Mouse (Mus musculus): ENCODE results near the gene Pfkm. TPM values are rescaled to one million over a fixed set of nuclear protein-coding genes. Genes with fewer than 3 reads are reported as not detected.

The Pfkm gene
- polyA plus RNA-seq, 1 experiment from 2014 or later: 97.8 TPM

GRCm38 (mm10) chr15:98153625-98154024, 61.2 kb downstream of the Pfkm start:
- in situ Hi-C loops (cut with MboI; ENCODE audit: low pct_unique_long_range_greater_than_20kb): loop anchor here (5.0 to 25.0 kb wide), 3 partner anchors 61 to 291 kb away; partner anchors contain the start of genes Pfkm and Senp1
- ChIA-PET POLR2A (interaction anchor here (0.6 kb wide), 1 partner anchor 192 kb away, joined by 5 read pairs; no protein-coding TSS in a partner anchor), CTCF (interaction anchor here (1.1 to 1.5 kb wide), 3 partner anchors 39 to 64 kb away, joined by 3 to 5 read pairs (median 3); no protein-coding TSS in a partner anchor)
- peak; percentile 47 for ATAC-seq
- no peaks in the 10 kb centered on the region for H3K27me3 ChIP-seq
- DNase-seq (ENCODE audit: low read depth, low spot score): no peak
- peak; percentile 67 for TF ChIP-seq CTCF (IDR thresholded peaks at IDR 0.05)

GRCm38 (mm10) chr15:98154146-98154545, 61.8 kb downstream of the Pfkm start:
- ATAC-seq (no peak), DNase-seq (ENCODE audit: low read depth, low spot score) (no peak)
- H3K27me3 ChIP-seq: no peaks in the 10 kb centered on the region
- in situ Hi-C loops (cut with MboI; ENCODE audit: low pct_unique_long_range_greater_than_20kb): loop anchor here (5.0 to 25.0 kb wide), 3 partner anchors 62 to 292 kb away; partner anchors contain the start of genes Pfkm and Senp1
- POLR2A ChIA-PET: no interaction called here
- no peak for TF ChIP-seq CTCF (IDR thresholded peaks at IDR 0.05)
- CTCF ChIA-PET: no interaction called here

DNA sequence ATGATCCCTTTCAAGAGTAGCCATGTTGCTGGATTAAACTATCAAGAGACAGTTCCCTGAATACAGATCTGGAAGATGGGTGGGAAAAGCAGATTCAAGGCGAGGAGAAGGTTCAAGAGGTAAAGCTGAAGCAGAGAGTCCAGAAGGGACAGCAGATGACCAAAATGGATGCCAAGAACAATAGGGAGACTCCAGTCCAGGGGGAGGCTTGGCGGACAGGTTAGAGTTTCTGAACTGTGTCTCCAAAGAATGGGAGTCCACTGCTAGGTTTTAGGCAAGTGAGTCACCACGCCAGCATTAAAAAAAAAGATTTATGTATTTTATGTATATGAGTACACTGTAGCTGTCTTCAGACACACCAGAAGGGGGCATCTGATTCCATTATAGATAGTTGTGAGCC, 62.2 kb downstream of the Pfkm start:
- ATAC-seq: no peak
- ChIA-PET CTCF (interaction anchor here (1.5 kb wide), 1 partner anchor 18 kb away, joined by 3 read pairs; no protein-coding TSS in a partner anchor), POLR2A (no interaction called here)

DNA sequence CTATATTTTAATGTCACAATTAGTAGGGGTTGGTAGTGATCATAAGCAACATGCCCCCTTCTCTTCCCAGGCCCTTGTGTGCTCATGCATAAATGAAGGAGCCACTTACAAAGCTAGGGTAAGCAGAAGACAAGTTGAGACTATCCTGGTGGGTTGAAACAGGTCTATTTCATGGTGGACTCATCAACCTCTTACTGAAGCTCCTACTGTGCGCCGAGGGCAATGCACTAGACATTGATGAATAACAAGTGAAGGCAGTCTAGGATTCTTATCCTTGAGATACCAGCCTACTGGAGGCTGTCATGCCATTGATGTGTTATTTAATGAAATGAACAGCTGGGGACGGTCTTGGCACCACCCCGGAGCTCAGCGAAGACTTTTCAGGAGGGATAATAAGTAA, 62.9 kb downstream of the Pfkm start:
- no peak for TF ChIP-seq CTCF (IDR thresholded peaks at IDR 0.05)
- POLR2A ChIA-PET: no interaction called here

More for the DNA sequence above, 62.2 kb downstream of the Pfkm start:
- DNase-seq (ENCODE audit: low read depth, low spot score): no peak
- in situ Hi-C loops (cut with MboI; ENCODE audit: low pct_unique_long_range_greater_than_20kb): loop anchor here (5.0 to 25.0 kb wide), 3 partner anchors 62 to 292 kb away; partner anchors contain the start of genes Pfkm and Senp1
- no peak for TF ChIP-seq CTCF (IDR thresholded peaks at IDR 0.05)
- no peaks in the 10 kb centered on the region for H3K27me3 ChIP-seq

GRCm38 (mm10) chr15:98155944-98156343, 63.6 kb downstream of the Pfkm start:
- no peak for ATAC-seq
- no peak for DNase-seq (ENCODE audit: low read depth, low spot score)
- ChIA-PET POLR2A (no interaction called here), CTCF (interaction anchor here (0.7 to 1.5 kb wide), 2 partner anchors 18 to 20 kb away, joined by 3 read pairs; no protein-coding TSS in a partner anchor)
- TF ChIP-seq CTCF (IDR thresholded peaks at IDR 0.05): no peak
- in situ Hi-C loops (cut with MboI; ENCODE audit: low pct_unique_long_range_greater_than_20kb): loop anchor here (25.0 kb wide), 1 partner anchor 294 kb away; no protein-coding TSS in a partner anchor
- H3K27me3 ChIP-seq: no peaks in the 10 kb centered on the region

More for the DNA sequence above, 62.9 kb downstream of the Pfkm start:
- H3K27me3 ChIP-seq: no peaks in the 10 kb centered on the region
- in situ Hi-C loops (cut with MboI; ENCODE audit: low pct_unique_long_range_greater_than_20kb): loop anchor here (25.0 kb wide), 1 partner anchor 293 kb away; no protein-coding TSS in a partner anchor
- ATAC-seq (no peak), DNase-seq (ENCODE audit: low read depth, low spot score) (no peak)
- CTCF ChIA-PET: interaction anchor here (1.5 kb wide), 1 partner anchor 19 kb away, joined by 3 read pairs; no protein-coding TSS in a partner anchor

DNA sequence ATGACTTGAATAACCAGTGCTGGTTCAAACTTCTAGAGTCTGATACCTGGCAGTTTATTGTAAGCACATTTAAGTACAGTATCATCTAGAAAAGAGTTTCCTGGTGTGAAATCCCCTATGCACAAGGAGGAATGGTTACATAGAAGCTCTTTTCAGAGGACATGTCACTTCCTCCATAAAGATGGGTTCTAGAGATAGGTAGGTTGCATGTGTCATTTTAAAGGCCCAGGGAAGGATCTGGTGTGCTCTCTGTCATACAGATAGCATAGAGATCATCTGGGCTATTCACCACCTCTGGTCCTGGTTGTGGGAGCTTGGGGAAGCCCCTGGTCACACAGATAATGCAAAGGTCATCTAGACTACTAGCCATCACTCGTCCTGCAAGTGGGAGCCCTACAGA, 64.9 kb downstream of the Pfkm start:
- ChIA-PET POLR2A (interaction anchor here (0.6 kb wide), 1 partner anchor 13 kb away, joined by 3 read pairs; no protein-coding TSS in a partner anchor), CTCF (no interaction called here)
- no peak for ATAC-seq
- no peak for DNase-seq (ENCODE audit: low read depth, low spot score)
- H3K27me3 ChIP-seq: no peaks in the 10 kb centered on the region
- in situ Hi-C loops (cut with MboI; ENCODE audit: low pct_unique_long_range_greater_than_20kb): loop anchor here (25.0 kb wide), 1 partner anchor 295 kb away; no protein-coding TSS in a partner anchor
- TF ChIP-seq CTCF (IDR thresholded peaks at IDR 0.05): no peak

DNA sequence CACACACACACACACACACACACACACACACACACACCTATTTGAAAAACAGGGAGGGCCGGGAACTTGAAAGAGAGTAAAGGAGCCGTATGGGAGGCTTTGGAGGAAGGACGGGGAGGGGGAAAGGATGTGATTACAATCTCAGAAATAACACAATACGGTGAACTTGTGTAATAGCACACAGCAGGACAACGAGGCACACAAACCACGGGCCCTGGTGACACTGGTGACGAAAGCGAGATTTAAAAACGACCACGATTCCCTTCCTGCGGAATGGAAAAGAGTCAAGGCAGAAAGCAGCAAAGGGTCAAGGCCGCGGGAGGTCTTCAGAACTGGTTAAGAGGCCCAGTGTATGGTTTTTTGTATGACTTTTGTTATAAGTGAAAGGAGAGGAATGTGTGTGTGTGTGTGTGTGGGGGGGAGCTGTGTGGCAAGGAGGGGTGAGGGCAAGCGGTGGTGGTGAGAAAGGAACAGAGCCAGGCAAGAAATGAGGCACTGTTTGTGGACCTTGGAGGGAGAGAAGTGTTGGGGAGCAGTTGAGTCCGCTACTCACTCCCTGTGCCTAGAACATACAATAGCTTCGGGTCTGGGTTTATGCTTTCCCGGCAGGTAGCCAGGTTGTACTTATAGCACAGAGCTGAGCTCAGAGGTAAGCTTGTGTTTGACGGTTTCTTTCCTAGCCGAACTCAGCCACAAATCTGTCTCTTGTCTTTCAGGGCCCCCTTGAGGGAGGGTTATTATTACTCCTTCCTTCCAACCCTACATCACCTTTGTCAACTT, 68.8 kb downstream of the Pfkm start:
- TF ChIP-seq CTCF (IDR thresholded peaks at IDR 0.05): no peak
- H3K27me3 ChIP-seq: no peaks in the 10 kb centered on the region
- ChIA-PET POLR2A (interaction anchor here (0.7 kb wide), 1 partner anchor 484 kb away, joined by 3 read pairs; no protein-coding TSS in a partner anchor), CTCF (interaction anchor here (1.0 to 2.1 kb wide), 3 partner anchors 12 to 20 kb away, joined by 3 to 6 read pairs (median 4); no protein-coding TSS in a partner anchor)
- no peak for ATAC-seq
- in situ Hi-C loops (cut with MboI; ENCODE audit: low pct_unique_long_range_greater_than_20kb): loop anchor here (25.0 kb wide), 1 partner anchor 299 kb away; no protein-coding TSS in a partner anchor
- DNase-seq (ENCODE audit: low read depth, low spot score): no peak

DNA sequence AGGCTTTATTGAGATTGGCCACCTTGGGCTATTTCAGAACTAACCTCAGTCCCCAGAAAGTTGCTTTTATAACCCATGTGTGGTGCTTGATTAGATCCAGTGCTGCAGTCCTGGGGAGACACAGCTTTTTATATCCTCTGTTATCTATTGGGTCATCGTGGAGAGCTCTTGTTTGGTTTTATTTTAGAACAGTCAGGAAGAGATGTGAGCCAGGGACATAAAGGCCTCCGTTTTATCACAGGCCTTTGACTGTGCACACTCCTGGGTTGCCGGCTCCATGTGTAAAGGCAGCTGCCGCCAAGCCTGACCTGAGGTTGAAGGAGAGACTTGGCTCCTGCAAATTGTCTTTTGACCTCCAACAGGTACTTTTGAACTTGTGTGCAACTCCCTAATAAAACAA, 70.2 kb downstream of the Pfkm start:
- CTCF ChIA-PET: interaction anchor here (1.6 to 2.1 kb wide), 2 partner anchors 11 to 18 kb away, joined by 4 to 6 read pairs; no protein-coding TSS in a partner anchor
- TF ChIP-seq CTCF (IDR thresholded peaks at IDR 0.05): no peak
- H3K27me3 ChIP-seq: no peaks in the 10 kb centered on the region
- no peak for ATAC-seq
- in situ Hi-C loops (cut with MboI; ENCODE audit: low pct_unique_long_range_greater_than_20kb): loop anchor here (25.0 kb wide), 1 partner anchor 300 kb away; no protein-coding TSS in a partner anchor
- POLR2A ChIA-PET: no interaction called here
- no peak for DNase-seq (ENCODE audit: low read depth, low spot score)

DNA sequence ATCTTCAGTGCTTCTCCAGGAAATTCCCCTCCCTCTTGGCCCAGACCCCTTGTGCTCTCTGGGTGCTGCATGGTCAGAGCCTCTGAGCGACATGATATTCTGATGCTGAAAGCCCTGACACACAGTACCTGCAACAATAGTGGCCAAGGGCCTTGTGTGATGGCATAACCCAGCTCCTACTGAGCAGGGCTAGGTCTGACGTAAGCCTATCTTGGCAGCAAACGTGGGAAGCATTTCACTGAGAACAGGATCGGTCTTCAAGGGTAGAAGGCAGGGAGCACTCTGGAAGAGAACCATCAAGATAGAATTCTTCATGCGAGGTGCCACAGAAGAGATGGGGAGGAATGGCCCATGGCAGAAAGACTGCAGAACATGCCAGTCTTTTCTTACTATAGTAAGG, 73.1 kb downstream of the Pfkm start, which contains the start of gene Asb8:
TSS of gene Asb8 (minus strand) at position 101 of the 400 bp plus-strand sequence.
- CTCF ChIA-PET: no interaction called here
- H3K27me3 ChIP-seq: no peaks in the 10 kb centered on the region
- no peak for DNase-seq (ENCODE audit: low read depth, low spot score)

DNA sequence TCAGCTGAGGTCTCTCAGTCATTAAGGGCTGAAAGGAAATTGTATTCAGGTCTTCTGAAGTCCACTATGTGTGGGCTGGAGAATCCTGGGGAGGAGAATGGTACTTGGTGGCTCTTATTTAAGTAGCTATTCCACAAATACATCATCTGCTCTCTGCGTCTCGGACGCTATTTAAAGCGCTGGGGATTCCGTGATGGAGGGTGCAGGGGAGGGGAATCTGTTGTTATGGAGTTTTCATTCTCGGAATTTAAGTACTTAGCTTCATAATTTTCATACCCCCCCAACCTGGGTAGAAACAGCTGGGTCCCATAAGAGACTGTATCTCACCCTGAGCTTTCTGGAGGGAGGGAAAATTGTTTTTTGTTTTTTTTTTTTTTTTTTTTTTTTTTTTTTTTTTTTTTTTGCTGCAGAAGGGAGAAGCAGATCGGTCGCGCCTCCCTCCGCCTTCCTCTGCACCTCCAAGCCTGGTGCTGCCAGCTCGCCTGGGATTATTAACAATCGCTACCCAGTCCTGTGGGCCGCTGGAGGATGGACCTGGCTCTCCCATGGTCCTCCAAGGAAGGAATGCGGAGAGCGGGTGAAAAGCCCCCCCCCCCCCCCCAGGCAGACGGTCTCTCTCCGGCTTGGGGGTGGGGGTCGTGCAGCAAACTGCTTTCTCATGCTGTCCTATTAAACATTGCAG, 74.7 kb downstream of the Pfkm start, which contains the start of gene Ccdc184:
TSS of gene Ccdc184 (plus strand) at position 196 of the 682 bp plus-strand sequence.
- DNase-seq (ENCODE audit: low read depth, low spot score) (no peak), ATAC-seq (no peak)
- ChIA-PET POLR2A (interaction anchor here (0.5 to 0.7 kb wide), 2 partner anchors 38 to 296 kb away, joined by 3 read pairs; no protein-coding TSS in a partner anchor), CTCF (no interaction called here)
- TF ChIP-seq CTCF (IDR thresholded peaks at IDR 0.05): no peak
- H3K27me3 ChIP-seq: no peaks in the 10 kb centered on the region
- in situ Hi-C loops (cut with MboI; ENCODE audit: low pct_unique_long_range_greater_than_20kb): loop anchor here (25.0 kb wide), 1 partner anchor 305 kb away; no protein-coding TSS in a partner anchor

More for the DNA sequence above, 73.1 kb downstream of the Pfkm start, which contains the start of gene Asb8:
- TF ChIP-seq CTCF (IDR thresholded peaks at IDR 0.05): no peak
- ATAC-seq: no peak
- POLR2A ChIA-PET: no interaction called here
- in situ Hi-C loops (cut with MboI; ENCODE audit: low pct_unique_long_range_greater_than_20kb): loop anchor here (25.0 kb wide), 1 partner anchor 303 kb away; no protein-coding TSS in a partner anchor

Measured in Patski (cell line).